Mouse (Mus musculus): Measurements from ENCODE around the gene Plcg2.

DNA sequence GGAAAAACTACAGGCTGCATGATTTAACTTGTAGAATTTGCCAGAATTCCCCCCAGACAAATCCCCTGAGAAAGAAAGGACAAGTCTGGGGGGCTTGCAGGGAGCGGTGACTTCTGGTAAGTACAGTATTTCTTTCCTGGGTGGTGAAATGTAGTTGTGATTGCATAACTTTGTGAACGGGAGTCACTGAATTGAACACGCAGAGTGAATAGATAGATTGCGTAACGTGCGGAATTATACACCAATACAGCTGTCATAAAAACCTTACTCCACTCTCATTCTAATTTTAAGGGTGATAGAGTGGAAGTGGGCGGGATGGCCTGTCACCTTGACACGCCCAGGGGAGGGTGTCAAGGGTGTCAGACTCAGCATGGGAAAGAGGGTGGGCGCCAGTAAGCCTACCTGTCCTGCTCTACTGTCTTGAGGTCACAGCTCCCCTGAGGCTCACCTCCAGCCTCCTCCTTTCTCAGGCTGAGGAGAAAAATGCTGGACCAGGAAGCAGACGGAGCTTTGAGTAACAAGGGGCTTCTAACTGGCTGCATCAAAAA, 185.9 kb downstream of the Plcg2 start:
- TF ChIP-seq POLR2A (IDR thresholded peaks at IDR 0.05; ENCODE audit: low read depth, low read length) (no peak), CTCF (IDR thresholded peaks at IDR 0.05; ENCODE audit: borderline replicate concordance, insufficient read depth, low read length) (no peak)
